Mouse (Mus musculus) MEL (cell line): ENCODE results near the gene Epb41l2. TPM values are rescaled to one million over a fixed set of nuclear protein-coding genes. Genes with fewer than 3 reads are reported as not detected.

Experiments used
- DNase-seq: peaks from one replicate; pipeline ENCODE4 v3.0.0; 2011; ENCODE audit warnings: low read depth, low spot score
- H3K27ac ChIP-seq: 2 replicates; pipeline ENCODE4 v1.5.1; 2012; ENCODE audit warnings: low read depth, mild to moderate bottlenecking, control low read depth, low read length, moderate library complexity; ENCODE audit not compliant: control insufficient read depth
- H3K27me3 ChIP-seq, 2 experiments: fragments of 150-350 bp in 1 of 2; sonication (generic) in 1 of 2; 2 replicates each; pipeline ENCODE4 v1.6.1; 2012; ENCODE audit warnings: low read length in 2 of 2, mild to moderate bottlenecking in 2 of 2, improper control_type of control experiment in 1 of 2, moderate library complexity in 1 of 2; ENCODE audit not compliant: insufficient read depth in 2 of 2, control insufficient read depth in 1 of 2
- H3K36me3 ChIP-seq, 2 experiments: 2 replicates each; pipeline ENCODE4 v1.6.1; 2012 to 2014; ENCODE audit warnings: low read length in 2 of 2, improper control_type of control experiment in 1 of 2, inconsistent platforms in 1 of 2, mild to moderate bottlenecking in 1 of 2; ENCODE audit not compliant: insufficient read depth in 2 of 2, control insufficient read depth in 1 of 2
- H3K4me1 ChIP-seq, 2 experiments: fragments of 150-350 bp in 1 of 2; sonication (generic) in 1 of 2; 2 replicates each; pipeline ENCODE4 v1.6.1; 2012; ENCODE audit warnings: low read length in 2 of 2, improper control_type of control experiment in 1 of 2, mild to moderate bottlenecking in 1 of 2; ENCODE audit not compliant: insufficient read depth in 2 of 2, control insufficient read depth in 1 of 2
- H3K4me3 ChIP-seq, 2 experiments: fragments of 150-350 bp in 1 of 2; sonication (generic) in 1 of 2; 2 replicates each; pipeline ENCODE4 v1.5.1; 2012; ENCODE audit warnings: low read depth in 2 of 2, low read length in 2 of 2, mild to moderate bottlenecking in 2 of 2, moderate library complexity in 2 of 2, control low read depth in 1 of 2, improper control_type of control experiment in 1 of 2; ENCODE audit not compliant: control insufficient read depth in 1 of 2, insufficient read depth in 1 of 2
- H3K79me2 ChIP-seq: 2 replicates; pipeline ENCODE4 v1.6.1; 2012; ENCODE audit warnings: mild to moderate bottlenecking, low read length, moderate library complexity; ENCODE audit not compliant: control insufficient read depth, poor library complexity, insufficient read depth
- H3K9ac ChIP-seq: 2 replicates; pipeline ENCODE4 v1.6.1; 2012; ENCODE audit warnings: low read depth, mild to moderate bottlenecking, control low read depth, low read length, moderate library complexity; ENCODE audit not compliant: control insufficient read depth, poor library complexity, severe bottlenecking
- H3K9me3 ChIP-seq: fragments of 150-350 bp; sonication (generic); replicated peaks from 2 replicates; pipeline ENCODE4 v1.6.1; 2012; ENCODE audit warnings: mild to moderate bottlenecking, low read length, improper control_type of control experiment, moderate library complexity; ENCODE audit not compliant: insufficient read depth
- BHLHE40 ChIP-seq: IDR thresholded peaks from 2 replicates; pipeline ENCODE4 v1.6.1; 2012; ENCODE audit warnings: low read depth, mild to moderate bottlenecking, inconsistent platforms, low read length, improper control_type of control experiment, borderline replicate concordance
- CHD1 ChIP-seq: IDR thresholded peaks from 2 replicates; pipeline ENCODE4 v1.6.1; 2012; ENCODE audit warnings: low read depth, mild to moderate bottlenecking, inconsistent platforms, low read length, improper control_type of control experiment
- CHD2 ChIP-seq: IDR thresholded peaks from 2 replicates; pipeline ENCODE4 v1.6.1; 2011; ENCODE audit warnings: low read length, improper control_type of control experiment
- EP300 ChIP-seq, 2 experiments: IDR thresholded peaks; 2 replicates each; pipeline ENCODE4 v1.6.1; 2011; ENCODE audit warnings: improper control_type of control experiment in 2 of 2, low read length in 2 of 2, low read depth in 1 of 2, mild to moderate bottlenecking in 1 of 2
- ETS1 ChIP-seq: IDR thresholded peaks from 2 replicates; pipeline ENCODE4 v1.6.1; 2012; ENCODE audit warnings: low read depth, mild to moderate bottlenecking, inconsistent platforms, low read length, improper control_type of control experiment, moderate library complexity
- GABPA ChIP-seq: IDR thresholded peaks from 2 replicates; pipeline ENCODE4 v1.6.1; 2012; ENCODE audit warnings: low read depth, mild to moderate bottlenecking, inconsistent platforms, low read length, improper control_type of control experiment, moderate library complexity
- GATA1 ChIP-seq: IDR thresholded peaks from 2 replicates; pipeline ENCODE4 v1.6.1; 2011; ENCODE audit warnings: low read depth, low read length, improper control_type of control experiment
- KAT2A ChIP-seq: conservative IDR thresholded peaks from 2 replicates; pipeline ENCODE4 v1.6.1; 2012; ENCODE audit warnings: low read depth, low read length, improper control_type of control experiment, inconsistent platforms
- MAFK ChIP-seq: IDR thresholded peaks from 2 replicates; pipeline ENCODE4 v1.6.1; 2011; ENCODE audit warnings: low read depth, mild to moderate bottlenecking, low read length, improper control_type of control experiment, borderline replicate concordance
- MAX ChIP-seq: IDR thresholded peaks from 2 replicates; pipeline ENCODE4 v1.6.1; 2011; ENCODE audit warnings: low read length, improper control_type of control experiment
- MEF2A ChIP-seq: IDR thresholded peaks from 2 replicates; pipeline ENCODE4 v1.6.1; 2014; ENCODE audit warnings: low read depth, mild to moderate bottlenecking, inconsistent platforms, low read length, improper control_type of control experiment; ENCODE audit not compliant: poor library complexity, insufficient replicate concordance, severe bottlenecking; ENCODE audit errors: extremely low read depth
- MXI1 ChIP-seq: IDR thresholded peaks from 2 replicates; pipeline ENCODE4 v1.6.1; 2011; ENCODE audit warnings: mild to moderate bottlenecking, low read depth, low read length, improper control_type of control experiment
- POLR2A ChIP-seq, 2 experiments: IDR thresholded peaks; 2 replicates each; pipeline ENCODE4 v1.6.1; 2011 to 2012; ENCODE audit warnings: low read length in 2 of 2, mild to moderate bottlenecking in 2 of 2, control low read depth in 1 of 2, improper control_type of control experiment in 1 of 2, low read depth in 1 of 2, moderate library complexity in 1 of 2; ENCODE audit not compliant: control insufficient read depth in 1 of 2, insufficient read depth in 1 of 2, poor library complexity in 1 of 2
- POLR2AphosphoS2 ChIP-seq: IDR thresholded peaks from 2 replicates; pipeline ENCODE4 v1.6.1; 2011; ENCODE audit warnings: low read length, improper control_type of control experiment
- RAD21 ChIP-seq: IDR thresholded peaks from 2 replicates; pipeline ENCODE4 v1.6.1; 2011; ENCODE audit warnings: mild to moderate bottlenecking, low read depth, low read length, improper control_type of control experiment
- RCOR1 ChIP-seq: IDR thresholded peaks from 2 replicates; pipeline ENCODE4 v1.6.1; 2012; ENCODE audit warnings: low read depth, mild to moderate bottlenecking, inconsistent platforms, low read length, improper control_type of control experiment
- SIN3A ChIP-seq: IDR thresholded peaks from 2 replicates; pipeline ENCODE4 v1.6.1; 2012; ENCODE audit warnings: low read length, improper control_type of control experiment, inconsistent platforms
- SMC3 ChIP-seq: IDR thresholded peaks from 2 replicates; pipeline ENCODE4 v1.6.1; 2011; ENCODE audit warnings: low read depth, low read length, improper control_type of control experiment
- TAL1 ChIP-seq: IDR thresholded peaks from 2 replicates; pipeline ENCODE4 v1.6.1; 2012; ENCODE audit warnings: mild to moderate bottlenecking, inconsistent platforms, low read length, moderate library complexity, mixed read lengths
- TBP ChIP-seq: IDR thresholded peaks from 2 replicates; pipeline ENCODE4 v1.8.0; 2011; ENCODE audit warnings: low read depth, low read length, improper control_type of control experiment
- TCF12 ChIP-seq: IDR thresholded peaks from 2 replicates; pipeline ENCODE4 v1.6.1; 2014; ENCODE audit warnings: low read depth, mild to moderate bottlenecking, inconsistent platforms, low read length, improper control_type of control experiment, moderate library complexity
- UBTF ChIP-seq: IDR thresholded peaks from 2 replicates; pipeline ENCODE4 v1.6.1; 2012; ENCODE audit warnings: low read depth, mild to moderate bottlenecking, inconsistent platforms, low read length, improper control_type of control experiment, moderate library complexity, borderline replicate concordance; ENCODE audit not compliant: insufficient read depth
- USF1 ChIP-seq: IDR thresholded peaks from 2 replicates; pipeline ENCODE4 v1.6.1; 2014; ENCODE audit warnings: low read depth, mild to moderate bottlenecking, inconsistent platforms, low read length, improper control_type of control experiment, moderate library complexity
- USF2 ChIP-seq, 2 experiments: IDR thresholded peaks; 2 replicates each; pipeline ENCODE4 v1.6.1; 2011 to 2012; ENCODE audit warnings: improper control_type of control experiment in 2 of 2, low read length in 2 of 2, borderline replicate concordance in 1 of 2, inconsistent platforms in 1 of 2, low read depth in 1 of 2, mild to moderate bottlenecking in 1 of 2; ENCODE audit not compliant: insufficient read depth in 1 of 2
- polyA plus RNA-seq, 2 experiments: library from polyadenylated mRNA; stranded (reverse) in 1 of 2; unstranded in 1 of 2; fragments of >175 nt in 1 of 2; fragments of >200 nt in 1 of 2; gene quantifications; 2 replicates each; pipeline versions ENCODE4 v1.2.1 to v1.2.4; 2012; ENCODE audit warnings: low replicate concordance in 2 of 2, low read depth in 1 of 2; ENCODE audit not compliant: insufficient read length in 2 of 2, insufficient read depth in 1 of 2, missing spikeins in 1 of 2
- total RNA-seq: library from RNA; depleted of rRNA; stranded (reverse); fragments of 300-350 nt; gene quantifications from 2 replicates; pipeline ENCODE4 v1.2.3, GENCODE M21; 2012

Epb41l2 gene
- total and polyA plus RNA-seq, 3 experiments, result 4.7 to 23.7 TPM; not detected in 1

DNA sequence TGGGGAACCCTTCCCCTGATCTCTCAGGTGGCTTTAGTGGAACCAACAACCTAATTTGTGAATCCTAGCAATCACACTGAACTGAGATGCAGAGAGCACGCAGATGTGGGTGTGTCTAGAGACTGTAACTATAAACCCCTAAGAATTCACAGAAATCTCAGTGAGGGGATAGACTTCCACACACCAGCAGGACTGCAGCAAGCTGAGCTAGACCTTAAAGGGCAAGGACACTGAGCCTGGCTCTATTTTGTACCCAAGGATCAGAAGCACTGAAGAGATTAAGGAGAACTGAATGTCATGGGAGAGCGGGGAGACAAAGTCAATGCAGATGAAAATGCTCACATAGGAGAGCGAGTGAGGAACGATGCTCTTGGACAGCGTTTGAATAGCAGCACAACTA lies 49.6 kb upstream of the Epb41l2 start:
- peaks cover 0 to 8% of the 10 kb centered on the region in 2 experiments; a peak in 1 of 4 replicates for H3K4me1 ChIP-seq
- H3K4me3 ChIP-seq, result no peak overlapping the region
- DNase-seq, result no peak
- H3K27me3 ChIP-seq, result no peaks in the 10 kb centered on the region; a peak in 1 of 4 replicates
- H3K79me2 ChIP-seq, result no peaks in the 10 kb centered on the region
- H3K9ac ChIP-seq, result no peak overlapping the region
- peaks cover 0 to 11% of the 10 kb centered on the region in 2 experiments; a peak in 2 of 4 replicates for H3K36me3 ChIP-seq
- TF ChIP-seq CHD1, result no peak
- TF ChIP-seq TBP, result no peak
- TF ChIP-seq SMC3, result no peak
- TF ChIP-seq RAD21, result no peak
- TF ChIP-seq EP300 (IDR thresholded peaks at IDR 0.05; ENCODE audit: low read depth in 1 of 2, low read length in 2 of 2), result no peak
- TF ChIP-seq RCOR1, result no peak
- TF ChIP-seq CHD2, result no peak
- no peak for TF ChIP-seq POLR2AphosphoS2
- no peak for TF ChIP-seq GABPA
- no peak for TF ChIP-seq MAX
- H3K27ac ChIP-seq, result no peak overlapping the region
- no peaks in the 10 kb centered on the region for H3K9me3 ChIP-seq

- H3K9me3 ChIP-seq, result no peaks in the 10 kb centered on the region
- H3K9ac ChIP-seq, result no peak overlapping the region
- no peak for TF ChIP-seq MXI1
- no peaks in the 10 kb centered on the region for H3K79me2 ChIP-seq
- no peak overlapping the region for H3K4me3 ChIP-seq
- peaks cover 0 to 8% of the 10 kb centered on the region in 2 experiments; a peak in 1 of 4 replicates for H3K4me1 ChIP-seq
- H3K36me3 ChIP-seq, result peaks cover 0 to 11% of the 10 kb centered on the region in 2 experiments; a peak in 2 of 4 replicates
- H3K27ac ChIP-seq, result no peak overlapping the region
- DNase-seq, result no peak
- no peaks in the 10 kb centered on the region for H3K27me3 ChIP-seq
These were observed 48.9 kb upstream of the Epb41l2 start for GRCm38 (mm10) chr10:25310736-25311135.

GRCm38 (mm10) chr10:25311554-25312212 lies 47.9 kb upstream of the Epb41l2 start:
- Histone ChIP-seq H3K9me3 (no peaks in the 10 kb centered on the region), H3K79me2 (no peaks in the 10 kb centered on the region), H3K9ac (no peak overlapping the region), H3K27me3 (no peaks in the 10 kb centered on the region), H3K27ac (no peak overlapping the region), H3K36me3 (peaks cover 0 to 11% of the 10 kb centered on the region in 2 experiments; a peak in 2 of 4 replicates), H3K4me1 (peaks cover 0 to 8% of the 10 kb centered on the region in 2 experiments; a peak in 1 of 4 replicates), H3K4me3 (no peak overlapping the region)
- no peak for TF ChIP-seq CHD2
- TF ChIP-seq EP300 (IDR thresholded peaks at IDR 0.05; ENCODE audit: low read depth in 1 of 2, low read length in 2 of 2), result peak; percentile 55 to 73
- TF ChIP-seq USF1, result peak; percentile 75
- TF ChIP-seq BHLHE40, result peak; percentile 69
- TF ChIP-seq RCOR1, result peak; percentile 50; the same call in 1 of the 2 replicates
- no peak for TF ChIP-seq UBTF
- TF ChIP-seq USF2 (IDR thresholded peaks at IDR 0.05; ENCODE audit: borderline replicate concordance in 1 of 2, insufficient read depth in 1 of 2, low read depth in 1 of 2, low read length in 2 of 2), result no peak
- no peak for TF ChIP-seq CHD1
- peak; percentile 40; the same call in 1 of the 2 replicates for TF ChIP-seq SIN3A
- TF ChIP-seq MAX, result 0 out of 2 replicates have a peak, but pooled peaks have one; percentile 49
- no peak for TF ChIP-seq KAT2A
- TF ChIP-seq GATA1, result peak; percentile 61
- 0 out of 2 replicates have a peak, but pooled peaks have one; percentile 61 for TF ChIP-seq MAFK
- no peak for TF ChIP-seq POLR2A (IDR thresholded peaks at IDR 0.05; ENCODE audit: control insufficient read depth in 1 of 2, insufficient read depth in 1 of 2, low read depth in 1 of 2, low read length in 2 of 2, poor library complexity in 1 of 2)
- TF ChIP-seq TAL1, result peak; percentile 51; the same call in 1 of the 2 replicates
- TF ChIP-seq ETS1, result peak; percentile 97
- peak; percentile 78 for TF ChIP-seq TCF12
- peak; percentile 69; the same call in 1 of the 2 replicates for TF ChIP-seq MEF2A
- peak; percentile 63; the same call in 1 of the 2 replicates for TF ChIP-seq MXI1
- peak; percentile 72 for DNase-seq
